Mouse (Mus musculus): Measurements from ENCODE around the gene Zfyve1.
A peak's percentile ranks its signal among the peaks of the same experiment; 100 is the strongest.

Zfyve1 gene

GRCm38 (mm10) chr12:83580283-83580682 is 16.7 kb downstream of the Zfyve1 start:
- DNase-seq (ENCODE audit: low spot score) = no peak

GRCm38 (mm10) chr12:83578896-83579569 is 18.0 kb downstream of the Zfyve1 start:
- DNase-seq (ENCODE audit: low spot score) = peak; percentile 88

GRCm38 (mm10) chr12:83578356-83578755 is 18.7 kb downstream of the Zfyve1 start:
- DNase-seq (ENCODE audit: low spot score) = no peak

- DNase-seq (ENCODE audit: low spot score) = no peak
Measured at GRCm38 (mm10) chr12:83577445-83577844, 19.6 kb downstream of the Zfyve1 start.

- DNase-seq (ENCODE audit: low spot score) = no peak
Measured at GRCm38 (mm10) chr12:83572717-83573116, 24.3 kb downstream of the Zfyve1 start.

GRCm38 (mm10) chr12:83569866-83570265 is 27.2 kb downstream of the Zfyve1 start:
- DNase-seq (ENCODE audit: low spot score) = no peak

GRCm38 (mm10) chr12:83562589-83562988 is 34.4 kb downstream of the Zfyve1 start:
- no peak for DNase-seq (ENCODE audit: low spot score)

- peak; percentile 47 for DNase-seq (ENCODE audit: low spot score)
Measured at GRCm38 (mm10) chr12:83560189-83560588, 36.8 kb downstream of the Zfyve1 start.

- DNase-seq (ENCODE audit: low spot score) = no peak
Measured at GRCm38 (mm10) chr12:83558496-83558895, 38.5 kb downstream of the Zfyve1 start.

GRCm38 (mm10) chr12:83555605-83556004 is 41.4 kb downstream of the Zfyve1 start:
- peak; percentile 11 for DNase-seq (ENCODE audit: low spot score)

- no peak for DNase-seq (ENCODE audit: low spot score)
Measured at GRCm38 (mm10) chr12:83553816-83554215, 43.2 kb downstream of the Zfyve1 start.

GRCm38 (mm10) chr12:83551305-83551704 is 45.7 kb downstream of the Zfyve1 start:
- no peak for DNase-seq (ENCODE audit: low spot score)

- DNase-seq (ENCODE audit: low spot score) = no peak
Measured at GRCm38 (mm10) chr12:83544791-83545190, 52.2 kb downstream of the Zfyve1 start.

- no peak for DNase-seq (ENCODE audit: low spot score)
Measured at GRCm38 (mm10) chr12:83543997-83544396, 53.0 kb downstream of the Zfyve1 start.

GRCm38 (mm10) chr12:83536039-83536438 is 61.0 kb downstream of the Zfyve1 start:
- no peak for DNase-seq (ENCODE audit: low spot score)

- no peak for DNase-seq (ENCODE audit: low spot score)
Measured at GRCm38 (mm10) chr12:83535428-83535827, 61.6 kb downstream of the Zfyve1 start.

GRCm38 (mm10) chr12:83534190-83534589 is 62.8 kb downstream of the Zfyve1 start:
- DNase-seq (ENCODE audit: low spot score) = no peak

GRCm38 (mm10) chr12:83532966-83533365 is 64.1 kb downstream of the Zfyve1 start:
- DNase-seq (ENCODE audit: low spot score) = no peak

- DNase-seq (ENCODE audit: low spot score) = no peak
Measured at GRCm38 (mm10) chr12:83531992-83532391, 65.0 kb downstream of the Zfyve1 start.

- DNase-seq (ENCODE audit: low spot score) = no peak
Measured at GRCm38 (mm10) chr12:83528665-83529064, 68.4 kb downstream of the Zfyve1 start.

GRCm38 (mm10) chr12:83527816-83528215 is 69.2 kb downstream of the Zfyve1 start:
- DNase-seq (ENCODE audit: low spot score) = no peak

GRCm38 (mm10) chr12:83525822-83526544 is 71.0 kb downstream of the Zfyve1 start:
- DNase-seq (ENCODE audit: low spot score) = no peak

GRCm38 (mm10) chr12:83524329-83524728 is 72.7 kb downstream of the Zfyve1 start:
- no peak for DNase-seq (ENCODE audit: low spot score)

GRCm38 (mm10) chr12:83523892-83524291 is 73.1 kb downstream of the Zfyve1 start:
- DNase-seq (ENCODE audit: low spot score) = no peak

Data from c-Kit-positive CD71-positive TER-119-positive erythroid progenitor cells, embryonic 14.5 days (primary cell).